Mouse (Mus musculus): Measurements from ENCODE around the gene Ttc7b. TPM values are rescaled to one million over a fixed set of nuclear protein-coding genes. Genes with fewer than 3 reads are reported as not detected.

Gene Ttc7b
- total RNA-seq, 1 experiment from 2014 or later: 25.8 TPM

DNA sequence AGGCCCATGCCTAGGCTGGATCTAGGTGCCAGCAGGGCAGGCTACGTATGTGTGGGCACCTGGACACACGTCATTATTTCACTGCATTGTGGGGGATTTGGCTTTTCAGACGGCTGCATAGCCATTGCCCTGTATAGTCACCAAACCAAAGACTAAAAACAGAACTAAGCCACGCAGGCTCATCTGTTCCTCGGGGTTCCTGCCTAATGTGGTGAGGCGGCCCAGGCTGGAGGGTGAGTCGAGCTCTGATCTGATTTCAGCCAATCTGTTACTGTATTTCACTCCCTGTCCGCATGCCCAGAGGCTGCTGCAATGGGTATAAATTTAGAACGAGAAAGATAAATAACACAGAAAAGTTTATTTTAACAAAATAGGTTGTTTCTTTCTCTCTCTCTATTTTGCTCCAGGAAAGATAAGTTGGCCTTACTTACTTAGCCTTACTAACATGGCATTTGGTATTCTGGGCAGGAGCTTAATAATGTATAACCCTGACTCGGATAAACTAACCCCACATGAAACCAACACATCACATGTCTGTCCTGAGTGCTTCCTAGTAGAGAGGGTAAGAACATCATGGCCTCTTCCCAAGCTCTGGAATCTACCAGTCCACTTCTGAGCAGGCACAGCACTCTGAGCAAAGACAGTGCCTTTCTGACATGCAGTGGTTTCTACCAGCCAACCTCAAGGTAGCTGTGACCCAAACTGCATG lies 118.2 kb downstream of the Ttc7b start:
- ATAC-seq (ENCODE audit: extremely low read depth, insufficient number of reproducible peaks, low FRiP score, poor library complexity, severe bottlenecking): no peak

DNA sequence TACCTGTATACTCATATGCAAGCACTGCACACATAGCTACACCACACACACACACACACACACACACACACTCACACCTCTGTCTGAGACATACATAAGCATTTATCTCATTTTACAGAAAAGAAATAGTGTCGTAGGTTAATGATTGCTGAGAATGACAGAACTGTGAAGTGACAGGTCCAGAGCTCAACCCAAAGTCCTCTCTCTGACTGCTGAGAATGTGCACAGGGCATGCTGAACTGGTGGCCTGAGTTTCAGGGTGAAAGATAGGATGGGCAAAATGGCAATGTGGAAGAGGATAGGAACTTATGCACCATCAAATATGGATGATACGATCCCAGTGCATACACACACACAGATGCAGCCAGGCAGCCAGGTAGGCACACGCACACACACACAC lies 120.5 kb downstream of the Ttc7b start:
- ATAC-seq (ENCODE audit: extremely low read depth, insufficient number of reproducible peaks, low FRiP score, poor library complexity, severe bottlenecking): no peak

DNA sequence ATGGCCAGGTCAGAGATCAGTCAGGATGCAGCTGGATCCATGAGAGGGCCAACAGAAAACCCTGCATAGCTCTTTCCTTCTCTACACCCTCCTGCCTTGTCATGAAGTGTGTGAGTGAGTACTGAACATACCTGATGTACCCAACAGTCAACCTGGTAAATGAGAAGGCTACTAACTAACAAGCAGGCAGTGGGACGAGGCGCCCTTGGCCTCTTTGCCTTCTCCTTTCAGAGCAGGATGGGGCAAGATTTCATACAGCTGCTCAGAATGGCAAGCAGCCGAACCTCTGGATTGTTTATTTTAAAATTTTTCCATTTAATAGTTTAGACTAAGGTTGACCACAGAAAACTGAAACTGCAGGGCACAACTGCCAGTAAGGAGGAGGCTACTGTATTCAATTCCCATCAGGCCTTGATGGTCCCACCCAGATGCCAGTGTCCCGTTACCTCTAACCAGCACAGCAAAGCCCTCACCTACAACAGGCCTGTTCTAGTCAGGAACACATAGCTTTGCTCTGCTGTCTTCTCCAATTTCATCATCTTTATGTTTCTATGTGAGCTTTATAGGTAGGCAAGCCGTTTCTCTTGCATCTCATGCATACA lies 121.4 kb downstream of the Ttc7b start:
- ATAC-seq (ENCODE audit: extremely low read depth, insufficient number of reproducible peaks, low FRiP score, poor library complexity, severe bottlenecking): no peak

GRCm38 (mm10) chr12:100398268-100398943 lies 122.2 kb downstream of the Ttc7b start:
- no peak for ATAC-seq (ENCODE audit: extremely low read depth, insufficient number of reproducible peaks, low FRiP score, poor library complexity, severe bottlenecking)

- no peak for ATAC-seq (ENCODE audit: extremely low read depth, insufficient number of reproducible peaks, low FRiP score, poor library complexity, severe bottlenecking)
These were observed 123.0 kb downstream of the Ttc7b start for GRCm38 (mm10) chr12:100397432-100398146.

- no peak for ATAC-seq (ENCODE audit: extremely low read depth, insufficient number of reproducible peaks, low FRiP score, poor library complexity, severe bottlenecking)
These were observed 123.8 kb downstream of the Ttc7b start for GRCm38 (mm10) chr12:100396806-100397205.

DNA sequence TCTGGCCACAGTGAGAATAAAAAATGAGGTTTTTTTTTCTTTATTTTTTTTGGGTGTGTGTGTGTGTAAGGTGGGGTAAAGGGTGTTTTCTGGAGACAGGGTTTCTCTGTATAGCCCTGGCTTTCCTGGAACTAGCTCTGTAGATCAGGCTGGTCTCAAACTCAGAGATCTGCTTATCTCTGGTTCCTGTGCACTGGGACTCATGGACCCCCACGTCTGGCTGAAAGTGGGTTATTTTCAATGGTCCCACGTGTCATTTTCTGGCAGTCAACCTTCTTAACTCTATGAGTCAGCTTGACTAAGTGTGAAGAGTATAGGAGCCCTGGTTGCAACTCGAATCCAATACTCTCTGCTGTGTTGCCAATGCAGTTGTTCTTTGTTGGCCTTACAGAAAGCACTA lies 127.1 kb downstream of the Ttc7b start:
- ATAC-seq (ENCODE audit: extremely low read depth, insufficient number of reproducible peaks, low FRiP score, poor library complexity, severe bottlenecking): no peak

- no peak for ATAC-seq (ENCODE audit: extremely low read depth, insufficient number of reproducible peaks, low FRiP score, poor library complexity, severe bottlenecking)
These were observed 127.5 kb downstream of the Ttc7b start for GRCm38 (mm10) chr12:100393109-100393508.

DNA sequence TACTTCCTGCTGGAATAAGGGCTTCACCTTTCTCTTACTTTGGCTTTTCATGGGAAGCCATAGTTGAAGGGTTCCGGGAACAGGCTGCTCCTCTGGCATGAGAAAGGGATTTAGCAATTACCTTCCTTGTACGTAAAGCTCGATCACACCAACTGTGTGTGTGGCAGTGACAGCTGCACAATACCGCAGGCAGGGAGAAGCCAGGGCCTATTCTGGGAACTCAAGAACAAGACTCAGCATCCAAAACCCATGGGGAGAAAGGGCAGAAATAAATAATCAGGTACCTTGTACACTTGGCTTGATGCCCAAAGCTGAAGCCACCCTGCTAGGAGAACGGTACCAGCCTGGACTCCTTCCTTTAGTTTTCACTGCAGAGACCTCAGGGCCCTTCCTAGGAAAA lies 128.2 kb downstream of the Ttc7b start:
- ATAC-seq (ENCODE audit: extremely low read depth, insufficient number of reproducible peaks, low FRiP score, poor library complexity, severe bottlenecking): no peak

DNA sequence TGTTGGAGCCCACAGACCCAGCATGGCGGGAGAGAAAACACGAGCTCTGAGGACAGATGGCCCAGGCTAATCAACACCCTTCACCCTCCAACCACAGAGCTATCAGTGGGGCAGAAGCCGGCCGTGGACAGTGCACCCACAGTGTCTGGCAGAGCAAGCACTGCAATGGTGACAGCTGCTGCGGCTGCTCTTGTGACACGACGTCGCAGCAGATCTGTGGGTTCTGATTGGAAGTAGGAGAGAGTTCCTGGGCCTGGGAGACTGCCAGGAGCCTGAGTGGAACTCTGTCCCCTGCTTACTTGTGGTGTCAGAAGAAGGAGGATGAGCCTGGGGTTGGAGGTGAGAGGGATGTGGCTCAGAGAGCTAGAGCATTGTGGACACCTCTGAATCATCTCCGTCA lies 128.7 kb downstream of the Ttc7b start:
- no peak for ATAC-seq (ENCODE audit: extremely low read depth, insufficient number of reproducible peaks, low FRiP score, poor library complexity, severe bottlenecking)

GRCm38 (mm10) chr12:100389878-100390710 lies 130.5 kb downstream of the Ttc7b start:
- no peak for ATAC-seq (ENCODE audit: extremely low read depth, insufficient number of reproducible peaks, low FRiP score, poor library complexity, severe bottlenecking)

DNA sequence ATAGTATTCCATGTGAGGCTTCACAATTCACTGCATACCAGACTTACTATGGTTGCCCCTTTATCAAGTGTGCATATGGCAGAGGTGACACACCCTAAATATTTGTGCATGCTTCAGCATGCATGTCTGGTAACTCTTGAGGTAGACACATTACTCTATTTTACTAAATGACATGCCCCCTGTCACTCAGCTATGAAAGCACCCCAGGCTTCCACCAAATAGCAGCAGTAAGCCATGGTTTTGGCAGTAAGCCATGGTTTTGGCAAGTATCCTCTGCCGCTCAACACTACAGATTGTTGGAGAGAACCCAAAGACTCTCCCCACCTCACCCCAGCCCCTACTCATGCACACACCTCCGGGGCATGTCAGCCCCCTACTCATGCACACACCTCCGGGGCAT lies 134.4 kb downstream of the Ttc7b start:
- no peak for ATAC-seq (ENCODE audit: extremely low read depth, insufficient number of reproducible peaks, low FRiP score, poor library complexity, severe bottlenecking)

DNA sequence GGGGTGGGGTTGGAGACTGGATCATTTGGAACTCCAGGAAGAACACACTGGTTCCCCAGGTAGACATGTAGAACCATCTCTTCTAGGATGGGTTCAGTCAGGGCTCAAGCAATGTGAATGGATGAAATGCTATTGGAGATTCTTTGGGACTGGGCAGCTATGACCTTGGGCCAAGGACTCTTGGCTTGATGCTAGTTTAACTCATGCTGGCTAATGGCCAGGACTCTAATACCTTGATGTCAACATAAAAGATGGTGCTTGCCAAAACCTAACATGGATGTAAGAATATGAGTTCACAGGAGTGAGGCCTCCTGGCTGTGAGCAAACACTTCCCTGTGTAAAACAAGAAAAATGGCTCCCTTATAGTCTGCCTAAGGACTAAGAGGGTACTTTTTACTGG lies 138.1 kb downstream of the Ttc7b start:
- no peak for ATAC-seq (ENCODE audit: extremely low read depth, insufficient number of reproducible peaks, low FRiP score, poor library complexity, severe bottlenecking)

- ATAC-seq (ENCODE audit: extremely low read depth, insufficient number of reproducible peaks, low FRiP score, poor library complexity, severe bottlenecking): no peak
These were observed 138.7 kb downstream of the Ttc7b start for GRCm38 (mm10) chr12:100381941-100382340.

- ATAC-seq (ENCODE audit: extremely low read depth, insufficient number of reproducible peaks, low FRiP score, poor library complexity, severe bottlenecking): no peak
These were observed 139.8 kb downstream of the Ttc7b start for GRCm38 (mm10) chr12:100380697-100381291.

DNA sequence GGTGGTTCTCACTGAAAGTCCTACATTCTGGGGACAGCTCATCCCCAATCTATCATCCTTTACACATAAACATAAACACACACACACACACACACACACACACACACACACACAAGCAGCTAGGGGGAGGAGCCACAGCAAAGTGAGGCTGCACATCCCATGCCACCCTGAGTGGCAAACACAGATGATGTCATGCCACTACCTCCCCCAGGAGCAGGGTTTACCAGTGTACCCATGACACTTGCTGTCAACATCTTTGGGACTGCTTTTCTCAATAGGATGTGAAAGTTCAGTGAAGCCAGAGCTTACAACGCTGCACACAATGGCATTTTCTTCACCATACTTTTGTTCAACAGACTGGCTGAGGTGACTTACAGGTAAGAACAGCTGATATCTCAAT lies 140.8 kb downstream of the Ttc7b start:
- ATAC-seq (ENCODE audit: extremely low read depth, insufficient number of reproducible peaks, low FRiP score, poor library complexity, severe bottlenecking): peak; percentile 78

DNA sequence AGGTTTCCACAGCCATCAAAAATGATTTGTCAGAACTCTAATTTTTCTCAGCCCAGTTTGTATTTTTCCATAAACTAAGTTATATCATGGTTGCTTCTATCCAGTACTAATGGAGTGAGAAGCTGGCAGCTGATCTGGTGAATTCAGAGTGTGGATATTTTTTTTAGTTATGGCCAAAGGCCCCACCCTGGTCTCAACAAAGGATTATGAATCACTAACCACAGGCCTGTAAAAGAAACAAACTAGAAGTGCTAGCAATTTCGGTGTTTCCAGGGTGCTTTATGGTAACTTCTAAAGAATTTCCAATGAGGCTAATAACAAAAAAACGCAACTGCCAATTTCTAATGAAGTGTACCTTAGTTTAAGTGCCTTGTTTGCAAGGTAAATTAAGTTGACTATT lies 142.4 kb downstream of the Ttc7b start:
- no peak for ATAC-seq (ENCODE audit: extremely low read depth, insufficient number of reproducible peaks, low FRiP score, poor library complexity, severe bottlenecking)

DNA sequence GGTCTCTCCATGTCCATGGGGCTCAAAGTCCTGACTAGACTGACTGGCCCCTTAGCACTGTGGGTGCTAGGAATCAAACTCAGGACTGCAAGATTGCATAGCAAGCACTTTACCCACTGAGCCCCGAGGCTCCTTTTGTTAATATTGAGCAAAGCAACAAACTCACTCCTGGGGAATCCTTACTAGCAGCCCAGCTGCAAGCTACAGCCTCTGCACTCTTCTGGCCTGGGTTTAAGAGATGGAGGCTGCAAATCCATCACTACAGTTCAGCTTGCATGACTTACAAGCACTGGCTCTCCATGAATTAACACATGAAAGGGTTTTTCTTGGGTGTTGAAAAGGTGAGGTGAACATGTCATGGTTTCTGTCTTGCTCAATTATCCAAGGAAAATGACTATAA lies 142.8 kb downstream of the Ttc7b start:
- ATAC-seq (ENCODE audit: extremely low read depth, insufficient number of reproducible peaks, low FRiP score, poor library complexity, severe bottlenecking): no peak

- no peak for ATAC-seq (ENCODE audit: extremely low read depth, insufficient number of reproducible peaks, low FRiP score, poor library complexity, severe bottlenecking)
These were observed 144.8 kb downstream of the Ttc7b start for GRCm38 (mm10) chr12:100375801-100376200.

Measured in neutrophil, adult 5-6 weeks (primary cell).